Mouse (Mus musculus): ENCODE measurements around the gene Odf2.

GRCm38 (mm10) chr2:29879191-29879590, 9.8 kb upstream of the Odf2 start:
- no peak for TF ChIP-seq CTCF (IDR thresholded peaks at IDR 0.05; ENCODE audit: low read depth)
- TF ChIP-seq EP300 (IDR thresholded peaks at IDR 0.05; ENCODE audit: low read depth), result no peak
